Mouse (Mus musculus) liver, embryonic 16.5 days (tissue): ENCODE measurements around the gene Neb. TPM values are rescaled to one million over a fixed set of nuclear protein-coding genes. Genes with fewer than 3 reads are reported as not detected.

ENCODE experiments used
- ATAC-seq: fragments of 200-750 bp; cut with Nextera tagmentation; 2 replicates; pipeline ENCODE4 v1.8.0; 2017; ENCODE audit warnings: low read depth, mild to moderate bottlenecking, moderate number of reproducible peaks, moderate library complexity
- H3K27ac ChIP-seq: fragments of 300-500 bp; sonication (generic); 2 replicates; pipeline ENCODE4 v1.5.1; 2014; ENCODE audit warnings: mild to moderate bottlenecking, low read length
- H3K27me3 ChIP-seq: fragments of 300-500 bp; sonication (generic); 2 replicates; pipeline ENCODE4 v1.6.1; 2014; ENCODE audit warnings: low read depth, low read length, mixed read lengths; ENCODE audit not compliant: control insufficient read depth, insufficient read depth
- H3K36me3 ChIP-seq: fragments of 300-500 bp; sonication (generic); 2 replicates; pipeline ENCODE4 v1.6.1; 2014; ENCODE audit warnings: mild to moderate bottlenecking; ENCODE audit not compliant: control insufficient read depth, insufficient read depth
- H3K4me1 ChIP-seq: fragments of 300-500 bp; sonication (generic); 2 replicates; pipeline ENCODE4 v1.6.1; 2014; ENCODE audit warnings: low read depth, low read length, mixed read lengths; ENCODE audit not compliant: control insufficient read depth
- H3K4me2 ChIP-seq: fragments of 300-500 bp; sonication (generic); 2 replicates; pipeline ENCODE4 v1.6.1; 2014; ENCODE audit warnings: low read depth, low read length, mixed read lengths
- H3K4me3 ChIP-seq: fragments of 300-500 bp; sonication (generic); 2 replicates; pipeline ENCODE4 v1.5.1; 2014; ENCODE audit warnings: low read depth, mild to moderate bottlenecking, low read length
- H3K9ac ChIP-seq: fragments of 300-500 bp; sonication (generic); 2 replicates; pipeline ENCODE4 v1.6.1; 2014; ENCODE audit warnings: low read depth, low read length
- H3K9me3 ChIP-seq: fragments of 300-500 bp; sonication (generic); replicated peaks from 2 replicates; pipeline ENCODE4 v1.6.1; 2016; ENCODE audit warnings: low read length; ENCODE audit not compliant: control insufficient read depth
- WGBS: fragments of 180-500 bp; shearing (Covaris S2); extraction: QIAGEN DNeasy Blood & Tissue Kit; methylation state at CpG from one replicate; pipeline ENCODE4 v1.1.7; 2014; ENCODE audit not compliant: insufficient replicate concordance; 5-methylcytosine and 5-hydroxymethylcytosine counted together
- polyA plus RNA-seq: library from polyadenylated mRNA; unstranded; fragments of >200 nt; fragmentation: Nextera tagmentation; extraction: Ambion mirVana; gene quantifications from 2 replicates; pipeline ENCODE4 v1.2.1, GENCODE M21; 2015

Neb gene
- polyA plus RNA-seq, result 3.9 and 10.2 TPM in 2 replicates

DNA sequence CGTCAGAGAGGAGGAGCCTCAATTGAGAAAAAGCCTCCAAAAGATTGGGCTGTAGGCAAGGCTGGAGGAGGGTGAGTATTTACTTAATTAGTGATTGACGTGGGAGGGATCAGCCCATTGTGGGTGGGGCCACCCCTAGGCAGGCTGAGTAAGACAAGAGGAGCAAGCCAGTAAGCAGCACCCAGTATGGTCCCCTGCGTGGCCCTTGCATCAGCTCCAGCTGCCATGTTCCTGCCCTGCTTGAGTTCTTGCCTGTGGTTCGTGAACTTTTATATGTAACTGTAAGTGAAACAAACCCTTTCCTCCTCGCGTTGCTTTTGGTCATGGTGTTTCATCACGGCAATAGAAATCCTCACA is at the start of gene Neb:
Neb (minus strand) TSS at position 27 of the 357 bp plus-strand sequence.
- no peak within 1 kb of the TSS for H3K9ac ChIP-seq
- H3K27ac ChIP-seq, result no peak within 1 kb of the TSS

DNA sequence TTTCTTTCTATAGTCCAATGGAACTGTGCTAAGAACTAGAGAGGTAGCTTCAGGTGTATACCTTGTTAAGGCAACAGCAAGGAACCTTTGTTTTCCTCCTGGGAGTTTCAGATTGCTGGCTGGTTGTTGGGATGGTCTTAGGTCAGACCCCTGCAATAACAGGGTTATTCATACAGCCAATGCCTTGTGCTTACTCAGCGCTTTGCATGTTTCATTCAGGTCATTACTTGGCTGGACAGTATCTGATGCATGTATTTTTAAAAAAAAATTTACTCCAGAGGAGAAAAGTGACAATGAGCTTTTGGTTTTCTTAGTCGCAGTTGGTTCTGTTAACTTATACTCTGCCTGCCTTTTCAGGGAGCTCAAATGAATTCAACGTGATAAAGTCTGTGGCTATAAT is 49.1 kb upstream of the Neb start:
- Histone ChIP-seq H3K36me3 (no peaks in the 10 kb centered on the region), H3K4me1 (peaks cover 7% of the 10 kb centered on the region), H3K9me3 (no peaks in the 10 kb centered on the region), H3K4me2 (no peak overlapping the region), H3K27ac (no peak overlapping the region), H3K9ac (no peak overlapping the region), H3K27me3 (no peaks in the 10 kb centered on the region), H3K4me3 (no peak overlapping the region)
- WGBS, result 72% methylated on average over 3 of the region's 3 CpGs
- ATAC-seq, result no peak

More for the DNA sequence above, at the start of gene Neb:
- H3K4me2 ChIP-seq, result peak within 1 kb of the TSS; percentile 48
- H3K27me3 ChIP-seq, result no peaks in the 10 kb centered on the region
- ATAC-seq, result peak; percentile 91
- no peaks in the 10 kb centered on the region for H3K9me3 ChIP-seq
- 31% methylated on average over 7 of the region's 7 CpGs for WGBS
- H3K4me3 ChIP-seq, result peak within 1 kb of the TSS; percentile 20
- no peaks in the 10 kb centered on the region for H3K4me1 ChIP-seq
- no peaks in the 10 kb centered on the region for H3K36me3 ChIP-seq

DNA sequence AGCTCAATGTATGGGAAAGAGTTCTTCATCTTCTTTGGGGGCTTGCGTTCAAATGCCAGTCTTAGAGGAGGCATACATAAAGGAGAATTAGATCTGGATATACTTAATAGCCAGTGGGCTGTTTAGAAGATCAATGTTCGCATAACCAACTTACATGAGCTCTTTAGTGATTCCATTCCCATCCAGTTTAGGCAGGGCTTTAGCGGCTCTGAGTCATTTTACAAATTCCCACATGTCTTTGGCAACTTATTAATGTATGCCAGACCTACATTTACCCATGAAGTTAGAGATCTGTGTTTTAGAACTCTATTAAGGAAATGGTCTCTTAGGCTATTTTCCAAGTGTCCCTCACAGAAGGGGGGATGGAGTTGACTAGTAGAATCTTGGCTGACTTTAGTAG is 47.8 kb upstream of the Neb start:
- Histone ChIP-seq H3K9me3 (no peaks in the 10 kb centered on the region), H3K4me1 (peaks cover 20% of the 10 kb centered on the region), H3K27me3 (no peaks in the 10 kb centered on the region), H3K36me3 (no peaks in the 10 kb centered on the region), H3K27ac (no peak overlapping the region), H3K4me2 (peak overlapping the region; percentile 91), H3K4me3 (peak overlapping the region; percentile 95), H3K9ac (0 out of 2 replicates have a peak overlapping the region, but pooled peaks have one; percentile 72)
- 87% methylated on average over 3 of the region's 3 CpGs for WGBS
- no peak for ATAC-seq

DNA sequence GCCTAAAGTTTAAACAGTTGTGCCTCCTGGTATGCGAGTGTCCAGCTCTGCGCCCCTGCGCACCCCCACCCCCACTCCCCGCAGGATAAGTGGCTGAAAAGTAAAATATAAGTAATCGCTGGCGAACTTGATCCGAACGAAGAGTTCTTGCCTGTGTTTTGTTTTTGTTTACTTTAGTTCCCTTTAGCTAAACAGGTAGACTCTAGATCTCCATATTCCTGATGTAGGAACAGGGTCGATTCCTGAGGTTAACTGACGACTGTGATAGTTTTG is 47.2 kb upstream of the Neb start:
- Histone ChIP-seq H3K9ac (peak overlapping the region; percentile 72), H3K4me3 (peak overlapping the region; percentile 95), H3K9me3 (no peaks in the 10 kb centered on the region), H3K36me3 (no peaks in the 10 kb centered on the region), H3K27me3 (no peaks in the 10 kb centered on the region), H3K4me2 (peak overlapping the region; percentile 91), H3K4me1 (peaks cover 24% of the 10 kb centered on the region), H3K27ac (peak overlapping the region; percentile 69)
- WGBS, result 22% methylated on average over 10 of the region's 10 CpGs
- no peak for ATAC-seq

DNA sequence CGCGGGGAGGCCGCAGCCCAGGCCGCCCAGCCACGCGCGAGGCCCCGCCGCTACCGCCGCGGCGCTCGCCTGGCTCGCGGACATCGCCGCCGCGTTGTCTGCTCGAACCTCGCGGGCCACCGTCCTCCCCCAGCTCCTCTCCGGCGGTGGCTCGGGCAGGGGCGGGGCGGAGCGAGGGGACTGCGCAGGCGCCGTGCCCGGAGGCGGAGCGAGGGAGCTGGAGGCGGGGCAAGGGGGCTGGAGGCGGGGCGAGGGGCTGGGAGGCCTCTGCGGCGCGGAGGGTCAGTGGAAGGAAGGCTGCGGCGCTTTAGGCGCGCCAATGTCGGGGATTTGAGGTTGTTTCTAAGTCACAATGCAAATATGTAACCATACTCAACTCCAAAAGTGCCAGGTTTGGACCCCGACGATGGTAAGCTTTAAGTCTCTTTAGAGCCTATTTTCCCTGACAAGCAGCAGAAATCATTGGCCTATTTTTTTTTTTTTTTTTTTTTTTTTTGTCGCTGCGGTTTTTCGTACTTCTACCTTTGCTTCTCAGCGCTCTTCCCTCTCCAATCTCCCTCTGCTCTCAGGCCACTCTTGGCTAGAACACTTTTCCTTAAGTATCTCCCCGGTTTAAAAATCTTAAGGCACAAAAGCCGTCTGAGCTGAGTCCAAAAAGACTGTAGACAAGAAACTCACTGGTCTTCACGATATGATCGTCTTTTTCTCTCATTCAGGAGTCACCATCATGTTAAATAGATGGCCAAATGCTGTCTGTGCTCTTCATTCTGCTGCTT is 46.7 kb upstream of the Neb start, which contains the start of gene Arl5a:
Arl5a (minus strand) TSS at position 155 of the 776 bp plus-strand sequence.
- WGBS, result under 1% methylated on average over 54 of the region's 57 CpGs
- Histone ChIP-seq H3K36me3 (no peaks in the 10 kb centered on the region), H3K4me2 (peak within 1 kb of the TSS; percentile 91), H3K27ac (peak within 1 kb of the TSS; percentile 88), H3K4me3 (peak within 1 kb of the TSS; percentile 95), H3K9me3 (no peaks in the 10 kb centered on the region), H3K4me1 (peaks cover 28% of the 10 kb centered on the region), H3K27me3 (no peaks in the 10 kb centered on the region), H3K9ac (peak within 1 kb of the TSS; percentile 98)
- peak; percentile 94 for ATAC-seq

DNA sequence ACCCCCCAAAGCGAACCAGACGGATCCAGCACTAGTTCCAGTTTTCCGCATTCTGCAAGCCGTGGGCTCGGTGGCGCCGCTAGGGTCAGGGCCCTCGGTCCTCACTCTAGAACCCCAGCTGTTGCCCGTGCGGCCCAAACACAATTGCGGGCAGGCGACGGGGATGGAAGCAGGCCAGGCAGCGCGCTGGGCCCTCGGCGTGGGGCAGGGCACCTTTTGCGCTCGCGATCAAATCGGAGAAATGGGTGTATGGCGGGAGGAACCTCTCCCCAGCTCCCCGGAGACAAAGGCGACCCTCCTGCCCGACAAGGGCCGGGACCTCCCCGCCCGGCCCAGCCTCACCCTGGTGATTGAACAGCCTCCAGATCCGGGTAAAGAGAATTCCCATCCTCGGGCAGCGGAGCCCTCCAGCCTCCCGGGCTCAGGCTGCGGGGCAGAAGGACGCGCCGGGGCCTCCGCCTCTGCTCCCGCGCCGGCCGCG is 46.0 kb upstream of the Neb start:
- WGBS, result 0% methylated on average over 41 of the region's 42 CpGs
- H3K27me3 ChIP-seq, result no peaks in the 10 kb centered on the region
- peak; percentile 61 for ATAC-seq
- H3K4me3 ChIP-seq, result peak overlapping the region; percentile 95
- H3K4me2 ChIP-seq, result peak overlapping the region; percentile 70
- H3K4me1 ChIP-seq, result peaks cover 33% of the 10 kb centered on the region
- no peaks in the 10 kb centered on the region for H3K36me3 ChIP-seq
- peak overlapping the region; percentile 98 for H3K9ac ChIP-seq
- H3K27ac ChIP-seq, result peak overlapping the region; percentile 88
- H3K9me3 ChIP-seq, result no peaks in the 10 kb centered on the region

DNA sequence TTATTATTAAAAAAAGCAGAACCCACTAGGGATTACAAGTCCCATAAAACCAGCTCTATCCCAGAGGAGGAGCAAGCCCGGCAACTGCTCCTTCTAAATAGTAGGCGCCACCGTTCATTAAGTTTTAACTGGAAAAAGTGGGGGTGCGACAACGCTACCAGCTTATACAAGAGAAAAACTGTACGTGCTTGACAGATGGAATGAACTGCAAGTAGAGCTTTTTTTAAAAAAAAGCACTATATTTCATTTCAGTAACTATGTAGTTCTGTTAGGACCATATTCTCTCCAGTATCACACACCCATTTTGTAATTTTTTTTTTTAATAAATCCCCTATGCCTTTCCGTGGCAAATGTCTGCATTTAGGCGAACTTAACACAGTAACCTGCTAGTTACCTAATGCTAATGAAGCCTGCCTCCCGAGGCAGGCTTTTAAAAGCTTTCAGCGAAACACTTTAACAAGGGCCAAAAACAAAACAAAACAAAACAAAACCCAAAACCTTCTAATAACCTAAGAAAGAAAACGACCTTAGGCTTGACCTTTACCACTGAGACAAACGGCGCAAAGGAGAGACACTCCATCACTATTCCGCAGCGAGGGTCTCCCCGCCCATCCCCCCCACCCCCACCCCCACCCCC is 45.5 kb upstream of the Neb start:
- no peaks in the 10 kb centered on the region for H3K36me3 ChIP-seq
- ATAC-seq, result no peak
- H3K27ac ChIP-seq, result peak overlapping the region; percentile 88
- WGBS, result 2% methylated on average over 16 of the region's 16 CpGs
- H3K9me3 ChIP-seq, result no peaks in the 10 kb centered on the region
- peak overlapping the region; percentile 95 for H3K4me3 ChIP-seq
- H3K4me1 ChIP-seq, result peaks cover 35% of the 10 kb centered on the region
- H3K4me2 ChIP-seq, result peak overlapping the region; percentile 70
- peak overlapping the region; percentile 98 for H3K9ac ChIP-seq
- H3K27me3 ChIP-seq, result no peaks in the 10 kb centered on the region

DNA sequence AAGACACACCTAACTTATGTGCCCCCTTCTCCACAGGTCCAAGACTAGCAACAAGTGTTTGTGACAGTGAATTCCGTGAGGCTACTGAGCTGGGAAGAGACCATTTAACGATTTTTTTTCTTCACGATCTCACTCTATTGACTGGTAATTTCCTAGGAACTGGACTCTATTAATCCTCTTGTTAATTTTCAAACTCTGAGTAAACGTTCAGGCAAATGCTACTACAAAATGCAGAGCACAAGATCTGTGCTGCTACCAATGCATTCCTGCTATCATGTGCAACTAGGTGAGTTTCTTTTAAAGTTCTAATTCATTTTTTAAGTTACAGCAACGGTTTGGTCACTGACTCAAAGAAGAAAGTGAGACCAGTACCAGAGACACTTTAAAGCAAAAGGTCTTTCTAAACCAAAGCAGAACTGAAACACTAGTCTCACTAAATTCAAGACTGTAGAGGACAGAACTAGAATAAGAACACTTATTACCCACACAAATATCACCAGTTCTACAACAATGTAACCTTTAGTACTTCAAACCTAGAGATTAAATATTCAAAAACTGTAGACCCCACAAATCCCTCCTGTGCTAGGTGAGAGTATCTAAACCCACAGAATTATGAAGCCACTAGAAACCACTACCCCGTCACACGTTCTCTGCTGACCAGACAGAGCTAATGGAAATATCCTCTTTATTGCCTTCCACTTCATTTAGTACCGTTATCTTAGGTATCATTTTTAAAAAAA is 44.8 kb upstream of the Neb start:
- Histone ChIP-seq H3K4me2 (peak overlapping the region; percentile 70), H3K4me3 (peak overlapping the region; percentile 95), H3K9me3 (no peaks in the 10 kb centered on the region), H3K27me3 (no peaks in the 10 kb centered on the region), H3K9ac (peak overlapping the region; percentile 98), H3K27ac (peak overlapping the region; percentile 73), H3K4me1 (peaks cover 37% of the 10 kb centered on the region), H3K36me3 (no peaks in the 10 kb centered on the region)
- 27% methylated on average over 8 of the region's 8 CpGs for WGBS
- no peak for ATAC-seq
